Mouse (Mus musculus): ENCODE measurements at regions not wholly inside any gene's neighbourhood (a gene's known extent, or its start where the extent isn't known, plus 50 kb on each side); places are given as distances from the start of the nearest gene placed in this dataset.

DNA sequence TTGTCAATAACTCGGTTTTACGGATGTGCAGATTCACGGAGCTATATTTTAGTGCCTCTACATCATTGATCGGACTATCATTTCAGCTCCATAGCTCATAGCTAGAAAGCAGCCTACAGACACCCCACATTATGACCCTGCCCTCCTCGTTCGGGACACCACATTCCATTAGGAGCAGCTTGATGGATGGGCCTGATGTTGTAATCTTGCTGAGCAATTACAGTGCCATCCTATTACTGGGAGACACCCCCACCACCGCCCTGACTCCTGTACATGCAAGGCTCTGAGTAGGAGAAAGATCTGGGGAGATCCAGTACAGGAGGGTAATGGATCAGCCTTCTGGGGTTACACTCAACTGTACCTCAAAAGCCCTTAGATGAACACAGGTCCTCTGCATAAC, 120.2 kb downstream of the 2410131K14Rik start:
- TF ChIP-seq POLR2A (IDR thresholded peaks at IDR 0.05; ENCODE audit: low read depth, low read length) (no peak), CTCF (IDR thresholded peaks at IDR 0.05; ENCODE audit: extremely low read depth, insufficient read depth, insufficient read length, insufficient replicate concordance) (no peak)
